Mouse (Mus musculus) telencephalon, adult 2 months (tissue): Measurements from ENCODE around the gene Gm26558.

Experiments
- DNase-seq: peaks from one replicate; pipeline ENCODE4 v3.0.0-alpha.2; 2011; ENCODE audit warnings: low read depth, low spot score

The Gm26558 gene

GRCm38 (mm10) chr2:70661715-70662495, at the start of gene Gm26558:
Gene Gm26558, minus strand, starts transcription at chr2:70662108.
- DNase-seq = no peak

- no peak for DNase-seq
These were observed 49.0 kb upstream of the Gm26558 start for GRCm38 (mm10) chr2:70710878-70711277.

GRCm38 (mm10) chr2:70710236-70710635, 48.3 kb upstream of the Gm26558 start:
- DNase-seq = no peak

DNA sequence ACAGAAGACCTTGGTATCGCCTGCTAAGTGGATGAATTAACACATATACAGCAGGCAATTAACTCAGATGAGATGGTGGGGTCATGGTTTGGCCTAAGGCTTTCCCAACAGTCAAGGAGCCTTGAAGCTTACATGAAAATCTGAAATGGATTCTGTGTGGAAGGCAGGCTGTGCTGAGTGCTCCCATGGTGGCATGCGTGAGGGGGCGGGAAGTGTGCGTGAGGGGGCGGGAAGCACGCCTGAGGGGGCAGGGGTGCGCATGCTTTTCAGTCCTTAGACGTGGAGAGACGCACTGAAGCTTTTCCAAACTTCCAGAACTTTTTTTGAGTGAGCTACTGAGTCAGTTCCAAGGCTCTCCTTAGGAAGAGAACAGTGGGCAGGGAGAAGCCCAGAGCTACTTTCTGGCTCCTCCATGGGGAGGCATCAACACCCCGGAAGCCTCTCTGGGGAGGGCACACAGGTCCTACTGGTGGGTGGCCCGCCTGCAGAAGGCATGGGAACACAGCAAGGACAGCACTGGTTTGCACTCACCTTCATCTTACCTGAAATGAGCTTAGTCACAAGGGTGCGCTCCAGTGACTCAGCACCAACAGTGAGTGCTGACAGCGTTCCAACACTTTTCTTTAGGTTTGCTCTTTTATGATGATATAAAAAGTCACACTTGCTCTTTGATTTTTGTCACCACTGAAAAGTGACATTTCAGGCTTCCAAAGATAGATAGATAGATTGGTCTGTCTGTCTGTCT, 47.2 kb upstream of the Gm26558 start:
- DNase-seq = no peak

DNA sequence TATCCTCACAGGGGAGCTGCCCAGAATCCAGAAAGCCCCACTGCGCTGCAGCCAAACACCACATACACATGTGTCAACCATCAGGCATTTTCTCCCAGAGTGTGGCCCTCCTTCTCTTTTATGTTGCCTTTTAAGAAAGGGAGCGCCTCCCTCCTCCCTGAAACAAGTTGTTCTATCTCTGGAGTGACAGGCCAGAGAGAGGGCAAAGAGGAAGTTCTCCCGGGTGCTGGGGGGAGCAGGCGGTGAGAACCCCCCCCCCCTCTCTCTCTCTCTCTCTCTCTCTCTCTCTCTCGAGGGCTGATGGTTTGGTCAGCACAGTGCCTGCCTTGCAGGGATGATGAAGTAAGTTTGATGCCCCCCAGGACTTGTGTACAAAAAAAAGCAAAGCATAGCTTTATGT, 40.5 kb upstream of the Gm26558 start:
- DNase-seq = no peak

DNA sequence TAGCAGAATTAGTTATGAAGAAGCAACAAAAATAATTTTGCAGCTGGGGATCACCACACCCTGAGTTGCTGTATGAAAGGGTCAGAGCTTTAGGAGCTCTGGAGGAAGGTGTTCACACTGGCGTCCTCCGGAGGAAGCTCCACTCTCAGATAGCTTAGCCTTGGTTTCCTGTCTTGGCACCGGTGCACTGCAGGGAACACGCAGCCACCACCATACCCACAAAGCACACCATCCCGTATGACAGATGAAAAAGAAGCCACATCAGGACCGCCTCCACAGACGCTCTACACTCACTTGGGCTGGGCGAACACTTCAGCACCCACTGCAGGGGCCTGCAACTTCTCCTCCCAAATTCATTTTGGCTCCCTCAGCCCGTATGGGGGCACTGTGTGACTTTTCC, 39.7 kb upstream of the Gm26558 start:
- no peak for DNase-seq

DNA sequence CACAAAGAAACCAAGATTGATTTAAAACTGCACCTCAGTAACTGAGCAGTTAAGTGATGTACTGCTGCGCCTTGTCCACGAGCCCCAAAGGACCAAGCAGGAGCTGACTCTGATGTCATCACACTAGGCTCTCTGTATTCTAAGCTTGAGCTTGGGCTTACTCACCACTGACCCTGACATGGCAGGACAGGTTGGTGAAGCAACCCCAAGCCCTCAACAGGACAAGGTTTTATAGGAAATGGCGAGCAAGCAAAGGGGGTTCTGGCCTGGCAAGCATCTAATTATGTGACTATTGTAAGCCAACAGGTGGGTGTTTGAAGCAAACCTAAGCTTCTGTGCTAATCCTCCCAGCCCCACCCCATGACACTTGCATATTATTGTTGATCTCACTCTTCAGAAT, 38.9 kb upstream of the Gm26558 start:
- DNase-seq = no peak

DNA sequence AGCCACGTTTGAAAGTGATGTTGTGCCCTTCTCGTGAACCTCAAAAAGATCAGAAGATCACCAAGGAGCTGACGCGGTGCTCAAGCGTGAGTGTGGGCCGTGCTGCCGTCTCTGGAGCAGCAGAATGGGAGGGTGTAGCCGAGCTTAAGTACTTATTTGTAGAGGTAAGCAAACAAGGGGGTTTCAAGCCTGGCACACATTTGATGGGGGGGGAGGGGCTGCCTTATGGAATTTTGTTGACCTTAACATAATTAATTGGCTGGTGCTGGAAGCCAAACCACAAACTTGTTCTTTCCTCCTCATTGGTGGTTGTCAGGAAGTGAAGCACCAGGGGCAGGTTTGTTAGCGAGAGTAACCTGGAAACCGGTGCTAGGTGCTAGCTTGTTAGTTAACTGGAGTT, 33.8 kb upstream of the Gm26558 start:
- no peak for DNase-seq

- no peak for DNase-seq
These were observed 28.3 kb upstream of the Gm26558 start for GRCm38 (mm10) chr2:70690195-70690594.

GRCm38 (mm10) chr2:70688454-70689078, 26.7 kb upstream of the Gm26558 start:
- DNase-seq = no peak

GRCm38 (mm10) chr2:70682324-70682723, 20.4 kb upstream of the Gm26558 start:
- DNase-seq = no peak

DNA sequence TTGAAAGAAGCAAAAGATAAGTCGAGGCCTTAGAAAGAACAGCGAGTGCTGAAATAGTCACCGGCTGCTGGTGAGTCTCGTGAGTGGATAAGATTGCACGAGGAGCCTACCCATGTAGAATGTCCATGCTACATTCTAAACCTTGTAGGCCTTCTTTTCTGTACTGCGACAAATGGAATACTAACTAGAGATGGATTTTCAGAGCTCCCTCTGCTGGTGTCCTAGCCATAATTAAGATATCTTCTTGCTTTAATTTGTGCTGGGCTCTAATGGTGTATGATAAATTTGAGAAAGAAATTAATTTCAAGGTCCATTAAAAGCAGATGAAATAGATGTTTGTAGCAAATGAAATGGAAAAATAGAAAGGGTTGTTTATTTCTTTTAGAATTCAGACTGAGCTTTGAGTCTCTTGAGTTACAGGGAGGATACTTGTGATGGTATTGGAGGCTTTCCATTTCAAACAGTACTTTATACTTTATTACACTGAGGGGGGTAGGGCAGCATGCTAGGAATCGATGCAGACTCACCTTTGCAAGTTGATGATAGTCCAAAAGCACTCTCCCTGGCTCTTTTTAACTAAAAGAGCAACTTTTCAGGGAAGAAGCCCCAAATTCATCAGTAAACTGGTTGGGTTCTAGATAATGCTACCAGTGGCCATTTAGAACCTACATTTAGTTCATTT, 11.7 kb upstream of the Gm26558 start:
- no peak for DNase-seq

DNA sequence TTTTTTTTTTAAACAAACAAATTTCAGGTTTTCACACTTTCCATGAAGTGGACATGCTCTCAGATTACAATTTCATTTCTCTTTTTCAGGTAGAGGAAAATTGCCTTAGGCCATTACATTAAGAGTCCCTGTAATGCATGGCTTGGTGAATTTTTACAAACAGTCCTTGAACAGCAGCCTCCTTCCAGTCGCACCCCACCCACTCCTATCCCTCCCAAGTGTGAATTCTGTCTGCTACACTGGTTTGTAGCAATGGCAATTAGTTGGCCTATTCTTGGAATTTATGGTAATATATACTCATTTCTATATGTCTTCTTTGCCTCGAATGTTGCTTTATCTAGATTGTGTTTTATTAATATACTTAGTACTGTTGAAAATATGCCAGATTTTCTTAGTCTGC, 10.6 kb upstream of the Gm26558 start:
- peak; percentile 47 for DNase-seq

GRCm38 (mm10) chr2:70669896-70670295, 8.0 kb upstream of the Gm26558 start:
- no peak for DNase-seq

DNA sequence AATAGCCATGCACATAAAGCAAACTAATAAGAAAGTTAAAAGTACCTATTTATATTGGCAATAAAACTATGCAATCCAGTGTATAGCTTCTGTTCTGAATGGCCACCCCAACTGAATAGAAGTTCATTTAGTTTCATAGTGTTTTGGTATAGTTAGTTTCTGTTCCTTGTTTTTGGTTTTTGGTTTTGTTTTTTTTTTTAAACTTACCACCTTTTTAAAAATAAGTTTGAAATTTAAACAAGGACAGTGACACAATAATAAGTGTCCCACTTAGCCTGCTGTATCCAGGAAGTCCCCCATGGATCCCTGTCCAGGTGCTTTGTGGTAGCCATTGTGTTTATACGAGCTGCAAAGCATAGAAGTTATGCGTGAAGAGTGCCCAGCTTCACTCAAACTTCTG, 7.3 kb upstream of the Gm26558 start:
- no peak for DNase-seq

- no peak for DNase-seq
These were observed 5.1 kb upstream of the Gm26558 start for GRCm38 (mm10) chr2:70667016-70667415.

GRCm38 (mm10) chr2:70663764-70664163, 1.9 kb upstream of the Gm26558 start:
- DNase-seq = no peak

DNA sequence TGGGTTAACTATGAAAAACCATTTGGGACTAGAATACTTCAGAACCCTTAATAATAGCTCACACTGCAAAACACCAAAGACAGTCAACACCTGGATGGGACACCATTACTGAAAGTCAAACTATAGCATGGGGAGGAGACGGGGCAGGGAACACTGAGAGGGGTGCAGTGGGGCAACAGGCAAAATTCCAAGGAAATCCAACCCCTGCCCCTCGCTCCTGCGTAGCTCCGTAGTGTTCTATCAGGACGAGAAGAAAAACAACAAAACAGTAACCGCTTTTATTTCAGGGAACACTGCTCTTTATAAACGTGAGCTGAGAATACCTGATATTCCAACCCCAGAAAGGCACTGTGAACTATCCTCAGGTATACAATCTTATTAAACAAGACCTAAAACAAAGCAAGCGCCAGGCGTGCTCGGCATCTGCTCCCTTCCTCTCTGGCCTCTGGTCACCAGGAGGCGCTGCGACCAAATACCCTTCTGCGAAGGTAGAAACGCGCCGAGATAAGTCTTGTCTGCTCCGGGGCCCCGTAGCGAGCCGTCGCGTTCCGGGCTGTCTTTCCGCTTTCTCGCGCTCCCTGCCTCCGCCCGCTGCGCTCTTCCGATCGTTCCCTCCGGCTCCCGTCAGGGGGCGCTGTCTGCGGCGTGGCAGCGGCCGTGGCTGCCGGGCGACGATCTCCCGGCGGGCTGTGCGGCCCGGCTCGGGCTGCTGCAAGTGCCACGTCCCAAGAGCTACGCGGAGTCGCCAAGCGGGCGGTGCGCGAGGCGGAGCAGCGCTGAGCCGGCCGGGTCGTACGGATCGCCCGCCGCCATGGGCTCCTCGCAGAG, 807 bp downstream of the Gm26558 start, which contains the start of gene Gorasp2:
Gene Gorasp2 (plus strand): TSS at position 690 of the 828 bp plus-strand sequence.
- DNase-seq = peak; percentile 95

DNA sequence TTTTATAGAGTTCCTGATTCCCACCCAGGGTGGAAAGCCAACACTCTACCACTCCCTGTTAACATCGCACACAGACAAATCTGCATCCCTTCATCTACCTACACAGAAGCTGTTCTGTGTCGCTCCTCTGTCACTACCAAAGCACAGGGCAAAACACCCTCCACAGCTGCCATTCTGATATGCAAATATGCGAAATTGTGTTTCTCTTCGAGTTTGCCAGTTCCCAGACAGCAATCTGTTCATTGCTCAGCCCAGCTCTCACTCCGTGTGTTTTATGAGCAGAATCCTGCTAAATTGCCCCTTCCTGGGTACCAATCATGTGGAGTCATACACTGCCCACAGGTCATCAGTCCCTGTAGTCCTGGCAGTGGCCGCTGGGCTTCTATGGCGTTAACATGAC, 4.8 kb downstream of the Gm26558 start:
- DNase-seq = no peak

DNA sequence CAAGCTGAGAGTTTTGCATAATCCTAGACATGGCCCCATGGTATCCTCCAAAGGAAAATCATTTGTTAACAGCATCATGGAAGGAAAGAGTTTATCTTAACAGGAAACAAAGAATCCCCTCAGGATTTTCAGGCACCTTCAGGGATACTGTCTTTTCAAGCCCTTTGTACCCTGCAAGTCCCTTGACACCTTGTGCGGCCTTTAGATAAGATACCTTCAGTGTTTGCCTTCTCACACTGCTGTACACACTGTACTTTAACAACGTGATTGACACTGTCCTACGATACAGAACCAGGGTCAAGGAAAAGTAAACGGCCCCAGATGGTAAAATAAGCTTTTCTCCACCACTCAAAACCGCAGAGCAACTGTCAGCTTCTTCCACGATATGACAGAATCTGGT, 10.1 kb downstream of the Gm26558 start:
- DNase-seq = no peak

- no peak for DNase-seq
These were observed 12.4 kb downstream of the Gm26558 start for GRCm38 (mm10) chr2:70649471-70649870.
